Mouse (Mus musculus) CD4-positive helper T cell, adult 2 months (primary cell): ENCODE results near the gene Srrm1.
"Not testable (repeated sequence)": the region's sequence is repeated elsewhere in the genome, so short reads cannot be mapped to it uniquely, and the experiment has no call there.

Source experiments
- DNase-seq: peaks from one replicate; pipeline ENCODE4 v3.0.0-alpha.2; 2012; ENCODE audit warnings: low read depth, missing footprints, low spot score

Gene Srrm1

DNA sequence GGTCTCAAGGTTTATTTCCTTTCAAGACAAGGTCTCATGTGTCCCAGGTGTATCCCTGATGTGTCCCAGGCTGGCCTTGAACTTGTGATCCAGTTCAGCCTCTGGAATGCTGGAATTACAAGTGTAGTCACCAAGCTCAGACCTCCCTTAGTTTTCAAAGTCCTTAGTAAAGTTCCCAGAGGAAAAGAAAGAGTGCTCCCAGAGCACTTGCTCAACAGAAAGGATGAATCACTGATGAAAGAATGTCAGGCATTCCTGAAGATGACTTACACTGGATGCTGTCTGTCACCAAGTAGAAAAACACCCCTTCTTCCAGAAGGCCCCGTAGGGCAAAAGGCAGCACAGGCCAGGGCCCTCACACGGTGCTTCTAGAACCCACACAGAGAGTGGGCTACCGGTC is 52.0 kb downstream of the Srrm1 start:
- no peak for DNase-seq

- no peak for DNase-seq
Observed at GRCm38 (mm10) chr4:135300248-135301041, 52.7 kb downstream of the Srrm1 start.

DNA sequence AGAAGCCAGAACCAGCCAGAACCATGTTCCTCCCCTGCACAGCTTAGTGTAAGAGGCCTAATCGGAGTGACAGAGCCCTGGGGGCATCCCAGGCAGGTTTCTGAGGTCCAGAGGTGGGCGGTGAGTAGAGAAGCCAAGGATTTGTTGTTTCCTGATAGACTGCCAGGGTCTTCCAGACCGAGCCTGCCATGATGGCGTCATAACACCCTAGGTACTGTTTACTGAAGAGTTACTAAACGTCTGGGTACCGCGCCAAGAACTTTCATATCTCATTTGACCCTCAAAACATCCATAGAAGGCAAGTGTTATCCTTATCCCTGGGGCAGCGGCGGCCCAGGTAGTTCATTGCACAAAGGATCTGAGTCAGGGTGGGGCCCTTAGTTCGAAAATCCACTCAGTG is 54.4 kb downstream of the Srrm1 start:
- no peak for DNase-seq

DNA sequence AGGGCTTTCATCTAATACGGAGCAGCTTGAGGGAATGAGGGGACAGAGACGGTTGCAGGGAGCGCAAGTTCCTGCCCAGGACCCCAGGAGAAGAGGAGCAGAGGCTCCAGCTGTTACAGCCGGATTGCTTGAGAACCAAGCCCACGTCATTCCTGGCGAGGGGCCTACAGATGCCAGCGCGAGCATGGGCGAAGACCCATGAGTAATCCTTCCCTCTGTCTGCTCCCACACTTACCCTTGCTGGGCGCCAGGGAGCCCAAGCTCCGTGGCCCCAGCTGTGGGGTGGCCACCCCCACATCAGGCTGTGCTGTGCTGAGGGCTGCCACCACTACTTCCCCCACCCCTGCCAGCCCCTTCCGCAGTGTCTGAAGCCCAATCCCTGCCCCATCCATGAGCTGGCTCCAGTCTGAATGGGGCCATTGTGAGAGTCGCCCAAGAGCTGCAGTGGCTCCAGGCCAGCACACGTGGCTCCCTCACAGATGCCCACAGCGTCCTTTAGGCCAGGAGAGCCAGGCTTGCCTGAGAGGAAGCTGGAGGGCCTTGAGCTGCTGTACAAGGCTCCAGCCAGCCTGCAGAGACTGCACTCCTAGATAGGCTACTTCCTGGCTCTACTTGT is 55.1 kb downstream of the Srrm1 start:
- DNase-seq = no peak

DNA sequence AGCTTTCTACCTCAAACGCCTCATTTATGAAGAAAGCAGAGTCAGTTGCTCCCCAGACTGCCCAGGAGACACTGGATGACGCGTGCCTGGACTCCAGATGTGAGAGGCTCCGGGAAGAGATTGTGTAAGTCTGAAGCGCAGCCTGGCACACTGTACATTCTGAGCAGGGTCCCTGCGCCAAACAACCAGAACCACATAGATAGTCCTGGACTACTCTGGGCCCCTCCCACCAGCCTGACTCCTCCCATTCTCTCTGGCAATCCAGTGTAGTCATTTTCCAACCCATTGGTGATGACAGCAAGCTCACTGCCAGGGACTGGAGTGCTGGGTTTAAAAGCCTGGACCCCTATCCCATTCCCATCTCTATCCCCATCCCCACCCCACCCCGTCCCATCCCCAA is 56.0 kb downstream of the Srrm1 start:
- no peak for DNase-seq

DNA sequence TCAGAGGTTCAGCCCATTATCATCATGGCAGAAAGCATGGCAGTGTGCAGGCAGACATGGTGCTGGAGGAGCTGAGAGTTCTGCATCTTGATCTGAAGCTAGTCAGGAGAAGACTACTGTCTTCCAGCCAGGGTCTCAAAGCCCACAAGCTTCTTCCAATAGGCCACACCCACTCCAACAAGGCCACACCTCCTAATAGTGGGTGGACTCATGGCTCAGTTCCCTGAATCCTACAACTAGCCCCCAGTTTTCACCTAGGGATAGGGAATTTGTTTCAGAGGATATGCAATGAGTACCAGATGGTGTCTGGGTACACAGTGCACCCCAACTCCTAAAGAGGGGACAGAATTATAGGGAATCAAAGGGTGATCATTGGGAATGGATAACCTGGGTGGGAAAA is 56.6 kb downstream of the Srrm1 start:
- no peak for DNase-seq

DNA sequence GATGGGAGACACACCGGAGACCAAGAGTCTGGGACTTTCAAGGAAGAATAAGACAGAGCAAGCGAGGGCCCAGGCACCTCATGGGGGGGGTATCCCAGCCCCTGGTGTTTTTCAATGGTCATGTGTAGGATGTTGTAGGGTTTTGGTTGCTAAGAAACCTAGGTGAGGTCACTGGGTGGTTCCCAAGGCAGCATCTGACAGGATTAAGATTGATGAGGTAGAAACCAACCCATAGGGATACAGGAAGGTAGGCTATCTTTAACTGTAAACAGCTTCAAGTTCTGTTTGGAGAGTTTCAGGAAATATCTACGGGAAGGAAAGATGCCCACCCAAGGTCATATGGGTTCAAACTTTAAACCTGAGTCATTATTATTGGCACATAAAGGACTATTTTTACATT is 59.3 kb downstream of the Srrm1 start:
- no peak for DNase-seq

GRCm38 (mm10) chr4:135292477-135293089 is 60.5 kb downstream of the Srrm1 start:
- DNase-seq = peak; percentile 62

DNA sequence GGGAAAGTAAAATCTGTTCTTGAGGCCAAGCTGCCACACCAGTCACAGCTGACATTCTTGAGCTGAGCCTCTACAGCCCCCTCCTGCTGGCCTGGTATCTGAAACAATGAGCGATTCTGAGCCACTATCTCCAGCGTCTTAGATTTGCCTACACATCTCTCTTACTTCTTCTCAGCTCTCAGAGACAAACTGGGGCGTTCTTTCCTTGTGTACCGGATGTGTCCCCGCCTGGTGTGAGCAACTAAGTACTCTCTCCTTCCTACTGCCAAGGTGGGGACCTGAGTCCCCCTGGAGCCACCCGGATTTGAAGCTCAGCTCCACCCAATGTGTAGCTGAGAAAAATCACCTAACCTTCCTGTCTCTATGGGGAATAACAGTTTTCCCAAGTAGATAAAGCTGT is 61.3 kb downstream of the Srrm1 start:
- DNase-seq = no peak

DNA sequence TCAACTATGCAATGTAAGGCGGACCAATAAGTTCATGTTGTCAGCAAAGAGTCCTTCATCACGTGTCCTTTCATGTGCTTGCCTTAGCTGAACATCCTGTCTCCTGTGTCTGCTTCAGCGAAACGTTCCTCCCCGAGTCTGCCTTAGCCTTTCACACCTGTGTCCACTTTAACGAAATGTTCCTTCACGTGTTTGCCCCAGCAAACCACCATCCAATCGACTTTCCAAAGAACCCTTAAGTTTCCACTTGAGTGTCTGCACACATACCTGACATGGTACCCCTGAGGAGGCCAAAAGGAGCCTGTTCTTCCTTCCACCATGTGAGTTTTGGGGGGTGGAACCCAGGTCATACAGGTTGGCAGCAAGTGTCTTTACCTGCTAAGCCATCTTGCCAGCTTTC is 61.9 kb downstream of the Srrm1 start:
- no peak for DNase-seq

- DNase-seq = no peak
Observed at GRCm38 (mm10) chr4:135287975-135288374, 65.1 kb downstream of the Srrm1 start.

- DNase-seq = no peak
Observed at GRCm38 (mm10) chr4:135286833-135287395, 66.2 kb downstream of the Srrm1 start.

DNA sequence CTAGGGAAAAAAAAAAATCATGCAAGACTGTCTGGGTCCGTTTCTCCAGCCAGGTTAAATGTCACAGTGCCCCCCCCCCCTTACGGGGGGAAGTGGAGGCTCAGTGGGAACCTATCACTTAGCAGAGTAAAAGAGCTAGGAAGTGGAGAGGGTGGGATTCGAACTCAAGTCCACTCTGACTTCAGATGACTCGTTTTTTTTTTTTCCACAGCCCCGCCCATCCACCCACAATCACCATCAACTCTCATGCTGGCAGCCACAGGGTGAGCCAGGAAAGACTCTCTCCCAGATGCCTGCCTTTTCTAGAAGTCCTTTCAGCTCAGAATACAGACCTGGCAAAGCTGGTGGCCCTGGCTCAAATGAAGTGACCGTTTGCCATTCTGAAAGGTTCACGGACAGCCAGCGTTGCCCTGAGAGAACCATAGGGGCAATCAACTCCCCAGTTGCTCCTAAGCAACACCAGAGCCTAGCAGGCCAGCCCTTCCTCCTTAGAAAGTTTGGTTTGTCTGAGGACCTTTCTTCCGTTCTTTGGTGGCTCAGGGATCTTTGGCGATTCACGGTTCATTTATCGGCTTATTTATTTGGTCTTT is 67.0 kb downstream of the Srrm1 start:
- DNase-seq = no peak

DNA sequence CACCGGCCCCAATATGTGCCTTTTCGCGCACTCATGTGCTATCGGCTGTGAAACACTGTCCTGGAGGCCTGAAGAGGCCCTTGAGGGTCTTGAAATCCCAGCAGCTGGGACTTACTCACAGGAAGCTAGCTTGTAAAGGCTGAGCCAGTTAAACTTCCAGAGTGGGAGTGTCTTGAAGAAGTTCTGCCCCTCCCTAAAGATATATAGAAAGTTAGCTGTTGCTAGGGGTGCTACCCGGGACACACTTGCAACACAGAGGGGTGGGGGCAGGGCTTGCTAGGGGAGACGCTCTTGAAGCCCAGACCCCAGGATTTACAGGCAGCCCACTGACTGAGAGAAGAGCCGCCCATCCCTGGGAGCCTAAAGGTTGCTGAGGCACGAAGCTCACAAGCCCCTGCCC is 67.7 kb downstream of the Srrm1 start:
- DNase-seq = no peak

- DNase-seq = no peak
Observed at GRCm38 (mm10) chr4:135283875-135284274, 69.2 kb downstream of the Srrm1 start.

GRCm38 (mm10) chr4:135283417-135283816 is 69.7 kb downstream of the Srrm1 start:
- no peak for DNase-seq

DNA sequence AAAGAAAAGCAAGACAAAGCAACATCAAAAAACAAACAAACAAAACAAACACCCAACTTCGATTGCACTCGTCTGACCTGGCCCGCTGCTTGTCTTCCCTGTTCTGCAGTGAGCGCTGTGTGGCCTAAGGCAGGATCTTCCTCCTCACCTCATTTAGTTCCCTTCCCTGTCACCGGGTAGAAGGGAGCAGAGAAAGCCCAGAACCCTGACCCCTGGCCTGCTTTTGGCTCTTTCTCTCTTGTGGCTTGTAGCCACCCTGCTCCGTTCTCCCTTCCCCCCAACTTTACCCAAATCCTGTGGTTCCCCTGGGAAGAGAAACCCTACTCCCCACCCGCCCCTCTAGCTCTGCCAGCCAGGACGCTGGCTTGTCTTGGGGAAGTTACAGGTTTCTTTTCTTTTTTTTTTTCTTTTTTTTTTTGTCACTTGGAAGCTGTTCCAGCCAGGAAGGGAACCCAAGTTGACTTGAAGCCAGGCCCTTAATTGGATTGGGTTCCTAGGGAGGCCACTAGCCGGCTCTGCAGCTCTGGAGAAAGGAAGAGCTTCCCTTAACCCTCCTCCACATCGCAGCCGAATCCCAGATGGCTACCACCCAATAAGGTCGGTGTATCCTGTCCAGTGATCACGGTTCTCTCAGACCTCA is 70.3 kb downstream of the Srrm1 start:
- DNase-seq = no peak

- not testable (repeated sequence) for DNase-seq
Observed at GRCm38 (mm10) chr4:135280016-135280415, 73.1 kb downstream of the Srrm1 start.

DNA sequence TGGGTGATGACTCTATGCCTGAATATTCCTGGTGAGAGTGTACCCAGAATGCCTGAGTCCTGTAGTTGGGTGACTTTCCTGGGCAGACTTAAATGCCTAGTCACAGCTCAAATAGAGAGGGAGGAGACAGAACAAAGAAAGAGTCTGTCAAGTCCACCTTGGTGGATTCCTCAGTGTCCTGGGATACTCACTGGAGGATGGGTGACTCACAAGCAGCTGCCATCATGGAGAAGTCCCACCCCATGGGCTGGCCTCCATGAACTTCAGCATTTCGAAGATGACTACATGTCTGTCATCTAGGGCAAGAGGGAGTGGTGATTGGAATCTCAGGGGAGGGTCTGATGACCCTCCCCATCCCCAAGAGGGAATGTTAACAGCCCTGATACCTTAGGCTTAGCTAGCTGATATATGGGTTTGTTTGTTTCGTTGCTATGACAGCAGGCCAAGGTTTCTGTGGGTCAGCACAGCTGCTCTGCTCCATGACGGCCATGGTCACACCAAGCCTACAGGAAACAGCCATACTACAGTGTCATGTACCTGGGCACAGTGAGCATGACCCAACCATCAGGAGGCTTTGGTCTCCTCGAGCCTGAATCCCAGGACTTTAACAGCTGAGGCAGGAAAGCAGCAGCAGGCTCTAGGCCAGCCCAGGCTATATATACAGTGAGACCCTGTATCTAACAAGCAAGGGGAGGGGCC is 76.3 kb downstream of the Srrm1 start:
- DNase-seq = no peak

DNA sequence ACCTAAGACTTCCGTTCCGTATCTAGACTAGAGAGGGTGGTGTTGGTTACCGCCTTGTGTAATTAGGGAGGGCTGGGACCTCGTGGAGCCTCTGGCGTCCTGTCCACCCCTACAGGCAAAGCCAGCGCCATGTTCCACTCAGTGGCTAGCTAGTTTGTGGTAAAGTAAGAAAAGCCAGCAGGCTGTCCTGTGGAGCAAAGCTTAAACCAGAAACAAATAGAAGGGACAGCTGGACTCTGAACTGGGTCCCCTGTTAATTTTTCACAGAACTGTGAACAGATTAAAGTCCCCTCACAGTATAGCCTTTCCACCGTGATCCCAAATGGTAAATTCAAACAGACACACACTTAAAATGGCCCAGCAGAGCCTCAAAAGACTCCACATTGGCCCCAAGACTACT is 78.4 kb downstream of the Srrm1 start:
- DNase-seq = no peak

DNA sequence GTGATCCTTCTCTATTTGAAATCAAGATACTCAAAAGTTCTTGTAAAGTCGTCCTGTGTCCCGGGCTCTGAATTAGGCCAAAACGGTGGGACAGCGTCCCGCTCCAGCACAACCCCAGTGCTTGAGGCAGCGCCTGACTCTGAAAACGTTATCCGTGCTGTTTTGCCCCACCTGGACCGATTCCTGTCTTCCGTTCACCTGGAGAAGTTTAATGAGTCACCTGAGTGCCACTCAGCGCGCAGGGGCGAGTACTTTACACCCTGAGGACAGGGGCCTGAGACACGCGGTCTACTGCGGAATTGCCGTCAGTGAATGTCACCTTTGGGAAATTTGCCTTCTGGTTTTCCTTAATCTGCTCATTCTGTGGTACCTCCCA is 79.8 kb downstream of the Srrm1 start:
- DNase-seq = no peak
